Mouse (Mus musculus): ENCODE measurements around the gene Btbd1. TPM values are rescaled to one million over a fixed set of nuclear protein-coding genes. Genes with fewer than 3 reads are reported as not detected.

Btbd1 gene
- polyA plus RNA-seq (2015; fragmentation: Nextera tagmentation; extraction: Ambion mirVana), result 58.2 and 67.0 TPM in 2 replicates

DNA sequence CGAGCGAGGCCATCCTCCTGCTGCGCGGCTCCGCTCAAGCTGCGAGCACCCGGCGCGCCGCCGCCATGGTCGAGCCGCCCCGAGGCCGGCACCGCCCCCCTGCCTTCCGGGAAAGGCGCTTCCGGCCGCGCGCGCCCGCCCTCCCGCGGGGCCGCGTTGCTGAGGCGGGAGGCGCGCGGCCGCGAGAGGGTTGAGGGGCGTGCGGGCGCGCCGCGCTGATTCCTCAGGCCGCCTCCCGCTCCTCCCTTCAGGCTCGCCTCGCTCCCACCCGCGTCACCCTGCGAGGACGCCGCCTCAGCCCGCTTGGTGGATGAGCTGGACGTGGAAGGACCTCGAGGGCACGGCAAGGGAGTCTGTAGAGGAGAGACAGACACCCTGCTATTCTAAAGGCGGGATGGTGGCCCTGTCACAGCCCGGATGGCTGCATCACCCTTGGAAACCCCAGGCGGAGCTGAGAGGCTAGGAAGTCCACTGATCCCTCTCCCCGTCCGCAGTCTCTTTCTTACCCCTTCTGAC lies at the start of gene Btbd1:
Gene Btbd1 (minus strand): TSS at position 53 of the 516 bp plus-strand sequence.
- Histone ChIP-seq H3K4me1 (peaks cover 21% of the 10 kb centered on the region), H3K4me2 (peak within 1 kb of the TSS; percentile 70), H3K9me3 (no peaks in the 10 kb centered on the region), H3K4me3 (replicated peaks) (peak within 1 kb of the TSS; percentile 85), H3K27ac (peak within 1 kb of the TSS; percentile 95), H3K27me3 (replicated peaks) (no peaks in the 10 kb centered on the region), H3K36me3 (no peaks in the 10 kb centered on the region), H3K9ac (peak within 1 kb of the TSS; percentile 84)
- under 1% methylated on average over 52 of the region's 58 CpGs for WGBS
- ATAC-seq (ENCODE audit: insufficient read depth, low FRiP score, low read depth), result peak; percentile 93

DNA sequence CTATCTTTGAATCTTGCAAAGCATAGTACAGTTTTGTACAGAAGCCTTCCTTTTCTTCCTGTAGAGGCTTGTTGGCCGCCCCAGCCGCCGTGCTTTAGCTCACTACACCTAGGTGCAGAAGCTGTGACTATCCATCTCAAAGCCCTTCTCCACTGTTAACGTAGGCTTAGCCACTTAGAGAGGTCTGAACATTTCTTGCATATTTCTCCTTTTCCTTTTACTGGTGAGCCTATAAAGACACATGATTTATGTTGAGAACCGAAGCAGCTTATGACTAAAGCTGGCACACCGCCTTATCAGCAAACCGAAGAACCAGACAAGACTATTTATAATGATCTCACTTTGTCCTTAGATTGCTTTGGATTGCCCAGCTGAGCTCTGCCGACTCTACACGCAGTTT lies 46.1 kb upstream of the Btbd1 start:
- no peak for ATAC-seq (ENCODE audit: insufficient read depth, low FRiP score, low read depth)
- Histone ChIP-seq H3K4me2 (no peak overlapping the region), H3K27ac (no peak overlapping the region), H3K9me3 (no peaks in the 10 kb centered on the region), H3K4me3 (replicated peaks) (no peak overlapping the region), H3K9ac (no peak overlapping the region), H3K27me3 (replicated peaks) (no peaks in the 10 kb centered on the region), H3K36me3 (no peaks in the 10 kb centered on the region), H3K4me1 (no peaks in the 10 kb centered on the region; the same call in 1 of the 2 replicates)
- 52% methylated on average over 9 of the region's 9 CpGs for WGBS

DNA sequence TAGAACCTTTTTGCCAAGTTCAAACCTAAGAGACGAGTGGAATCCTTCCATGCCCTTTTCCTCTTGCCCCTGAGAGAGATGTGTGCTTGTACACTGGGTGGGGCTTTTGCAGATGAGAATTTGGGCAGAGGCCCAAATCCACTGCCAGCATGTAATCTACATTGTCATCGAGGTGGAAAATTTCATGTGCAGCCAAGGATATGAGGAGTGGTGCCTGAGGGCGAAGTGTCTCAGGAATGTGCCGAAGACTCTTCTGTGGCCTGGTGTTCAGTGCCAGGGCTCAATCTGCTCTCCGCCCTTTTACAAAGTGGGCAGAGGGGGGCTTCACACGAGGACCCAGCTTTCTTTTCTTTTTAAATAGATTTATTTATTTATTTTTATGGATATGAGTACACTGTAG lies 45.4 kb upstream of the Btbd1 start:
- H3K4me2 ChIP-seq, result no peak overlapping the region
- no peaks in the 10 kb centered on the region for H3K27me3 ChIP-seq (replicated peaks)
- no peak for ATAC-seq (ENCODE audit: insufficient read depth, low FRiP score, low read depth)
- no peaks in the 10 kb centered on the region for H3K36me3 ChIP-seq
- H3K4me1 ChIP-seq, result no peaks in the 10 kb centered on the region; the same call in 1 of the 2 replicates
- WGBS, result 74% methylated on average over 6 of the region's 6 CpGs
- H3K9ac ChIP-seq, result no peak overlapping the region
- H3K9me3 ChIP-seq, result no peaks in the 10 kb centered on the region
- H3K27ac ChIP-seq, result no peak overlapping the region
- no peak overlapping the region for H3K4me3 ChIP-seq (replicated peaks)

DNA sequence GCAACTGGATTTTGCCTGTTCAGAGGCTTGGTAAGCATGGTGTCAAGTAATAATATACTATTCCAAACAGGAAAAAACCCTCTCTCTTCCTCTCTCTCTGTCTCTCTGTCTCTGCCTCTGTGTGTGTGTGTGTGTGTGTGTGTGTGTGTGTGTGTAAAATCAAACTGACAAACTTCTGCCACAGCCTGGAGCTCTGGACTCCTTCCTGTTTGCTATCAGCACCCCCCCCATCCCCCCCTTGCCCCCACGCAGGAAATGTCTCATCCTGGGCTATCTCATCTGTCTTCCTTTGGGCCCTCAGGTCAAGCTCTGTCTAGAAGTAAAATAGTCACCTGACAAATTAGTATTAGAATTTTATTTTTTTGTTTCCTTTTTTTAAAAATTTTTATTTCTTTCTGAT lies 44.6 kb upstream of the Btbd1 start:
- no peak for ATAC-seq (ENCODE audit: insufficient read depth, low FRiP score, low read depth)

DNA sequence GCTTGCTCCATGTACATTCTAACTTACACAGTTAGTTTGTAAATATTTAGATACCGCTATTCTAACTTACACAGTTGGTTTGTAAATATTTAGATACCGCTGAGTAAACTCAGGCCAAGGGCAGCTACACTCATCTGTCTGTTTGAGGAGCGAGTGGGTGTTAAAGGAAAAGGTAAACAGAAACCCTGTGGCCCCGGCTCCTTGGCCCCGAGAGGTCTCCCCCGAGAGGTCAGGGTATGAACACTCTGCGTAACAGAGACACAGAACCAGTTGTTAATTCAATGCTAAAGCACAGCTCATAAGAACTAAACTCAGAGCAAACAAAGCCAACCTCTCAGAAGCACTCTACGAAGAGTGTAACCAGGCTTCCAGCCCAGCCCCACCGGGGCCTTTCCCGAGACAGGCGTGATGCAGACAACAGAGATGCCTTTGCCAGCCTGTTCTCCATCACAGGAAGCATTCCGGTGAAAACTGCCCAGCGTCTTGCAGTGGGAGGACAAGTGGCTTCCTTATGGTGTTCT lies 43.3 kb upstream of the Btbd1 start:
- WGBS, result 34% methylated on average over 13 of the region's 13 CpGs

More for the DNA sequence above, 44.6 kb upstream of the Btbd1 start:
- H3K4me1 ChIP-seq, result no peaks in the 10 kb centered on the region; the same call in 1 of the 2 replicates
- H3K4me3 ChIP-seq (replicated peaks), result no peak overlapping the region
- no peaks in the 10 kb centered on the region for H3K9me3 ChIP-seq
- no peaks in the 10 kb centered on the region for H3K36me3 ChIP-seq
- no peaks in the 10 kb centered on the region for H3K27me3 ChIP-seq (replicated peaks)
- no peak overlapping the region for H3K4me2 ChIP-seq
- WGBS, result 20% methylated on average over 1 of the region's 1 CpGs
- no peak overlapping the region for H3K9ac ChIP-seq
- H3K27ac ChIP-seq, result no peak overlapping the region

DNA sequence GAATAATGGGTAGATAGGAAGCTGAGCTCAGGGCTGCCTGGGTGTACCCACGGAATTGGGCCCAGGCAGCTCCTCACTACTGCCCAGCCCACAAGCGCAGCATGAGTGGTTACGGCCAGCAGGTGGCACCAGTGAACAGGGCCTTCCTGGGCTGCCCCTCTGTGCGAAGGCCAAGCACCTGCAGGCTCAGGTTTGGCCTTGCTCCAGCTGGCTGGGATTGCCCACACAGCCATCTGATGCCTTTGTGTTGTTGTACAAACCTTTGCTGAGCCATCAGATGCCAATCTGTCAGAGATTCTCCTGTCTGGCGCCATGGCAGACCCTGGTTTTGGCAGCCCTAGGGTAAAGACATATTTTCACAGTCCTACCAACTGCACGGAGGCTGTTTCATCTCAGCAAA lies 38.9 kb upstream of the Btbd1 start:
- Histone ChIP-seq H3K27me3 (replicated peaks) (no peaks in the 10 kb centered on the region), H3K27ac (no peak overlapping the region), H3K4me1 (no peaks in the 10 kb centered on the region; the same call in 1 of the 2 replicates), H3K9ac (no peak overlapping the region), H3K4me3 (replicated peaks) (no peak overlapping the region), H3K36me3 (no peaks in the 10 kb centered on the region), H3K9me3 (no peaks in the 10 kb centered on the region), H3K4me2 (no peak overlapping the region)
- 32% methylated on average over 6 of the region's 6 CpGs for WGBS
- ATAC-seq (ENCODE audit: insufficient read depth, low FRiP score, low read depth), result peak; percentile 77; the same call in 1 of the 2 replicates

More for the DNA sequence above, 43.3 kb upstream of the Btbd1 start:
- Histone ChIP-seq H3K36me3 (no peaks in the 10 kb centered on the region), H3K9ac (no peak overlapping the region), H3K27ac (no peak overlapping the region; the same call in 1 of the 2 replicates), H3K4me2 (no peak overlapping the region), H3K27me3 (replicated peaks) (no peaks in the 10 kb centered on the region), H3K9me3 (no peaks in the 10 kb centered on the region), H3K4me1 (no peaks in the 10 kb centered on the region; the same call in 1 of the 2 replicates), H3K4me3 (replicated peaks) (no peak overlapping the region)
- peak; percentile 59 for ATAC-seq (ENCODE audit: insufficient read depth, low FRiP score, low read depth)

DNA sequence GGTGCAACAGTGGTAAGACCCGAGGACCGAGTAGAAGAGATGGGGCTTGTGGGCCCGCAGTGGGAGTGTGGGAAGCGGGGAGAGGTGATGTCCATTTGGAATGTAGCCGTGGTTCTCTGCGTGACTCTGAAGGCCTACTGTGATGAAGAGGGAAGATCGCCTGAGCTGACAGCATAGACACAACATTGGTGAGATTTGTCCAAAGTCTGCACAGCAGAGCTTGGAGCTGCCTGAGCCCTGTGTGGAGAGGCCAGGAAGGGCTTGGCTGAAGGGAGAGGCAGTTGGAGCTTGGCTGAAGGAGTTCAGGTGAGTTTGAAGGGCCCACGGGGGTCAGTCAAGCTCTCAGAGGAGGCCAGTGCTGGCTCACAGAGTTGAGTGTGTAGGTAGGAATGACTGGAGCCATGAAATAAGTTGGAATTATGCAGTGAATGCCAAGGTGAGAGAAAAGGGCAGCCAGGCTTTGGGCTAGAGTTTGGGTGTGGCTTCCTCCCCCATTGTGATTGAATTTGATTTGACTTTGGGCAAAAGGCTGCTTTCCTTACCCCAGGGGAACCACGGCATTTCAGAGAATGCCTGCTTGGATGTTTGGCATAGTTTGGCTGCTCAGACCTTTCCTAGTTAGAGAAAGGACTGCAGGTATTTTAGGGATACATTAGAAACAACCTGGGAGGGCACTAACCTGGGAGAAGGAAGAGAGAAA lies 38.1 kb upstream of the Btbd1 start:
- no peak overlapping the region for H3K4me3 ChIP-seq (replicated peaks)
- H3K4me1 ChIP-seq, result no peaks in the 10 kb centered on the region
- H3K9ac ChIP-seq, result no peak overlapping the region
- no peak overlapping the region for H3K27ac ChIP-seq
- ATAC-seq (ENCODE audit: insufficient read depth, low FRiP score, low read depth), result no peak
- H3K36me3 ChIP-seq, result no peaks in the 10 kb centered on the region
- H3K4me2 ChIP-seq, result no peak overlapping the region
- 83% methylated on average over 9 of the region's 9 CpGs for WGBS
- H3K27me3 ChIP-seq (replicated peaks), result 0 out of 2 replicates have a peak, but pooled peaks cover 1% of the 10 kb centered on the region
- H3K9me3 ChIP-seq, result no peaks in the 10 kb centered on the region

DNA sequence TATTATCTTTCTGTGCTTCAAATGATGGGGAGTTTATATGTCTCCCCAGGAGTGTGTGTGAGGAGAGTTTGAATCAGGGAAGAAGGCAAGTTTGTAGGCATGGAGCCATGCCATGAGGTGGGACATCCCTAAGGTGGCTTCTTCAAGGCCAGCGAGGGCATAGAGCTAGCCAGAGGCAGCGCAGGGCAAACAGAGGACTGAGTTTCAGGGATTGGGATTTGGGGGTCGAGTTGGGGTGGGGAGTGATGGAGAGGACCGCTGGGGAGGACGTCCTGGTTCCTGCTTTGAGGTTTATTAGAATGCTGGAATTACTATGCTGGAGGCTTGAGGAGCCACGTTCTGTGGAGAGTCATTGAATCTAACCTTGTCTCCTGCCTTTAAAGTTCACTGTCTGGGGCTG lies 36.7 kb upstream of the Btbd1 start:
- Histone ChIP-seq H3K9me3 (no peaks in the 10 kb centered on the region), H3K9ac (no peak overlapping the region), H3K4me2 (no peak overlapping the region), H3K27ac (no peak overlapping the region), H3K4me1 (0 out of 2 replicates have a peak, but pooled peaks cover under 1% of the 10 kb centered on the region), H3K4me3 (replicated peaks) (no peak overlapping the region), H3K27me3 (replicated peaks) (0 out of 2 replicates have a peak, but pooled peaks cover 4% of the 10 kb centered on the region), H3K36me3 (no peaks in the 10 kb centered on the region)
- ATAC-seq (ENCODE audit: insufficient read depth, low FRiP score, low read depth), result no peak
- WGBS, result 93% methylated on average over 6 of the region's 6 CpGs

DNA sequence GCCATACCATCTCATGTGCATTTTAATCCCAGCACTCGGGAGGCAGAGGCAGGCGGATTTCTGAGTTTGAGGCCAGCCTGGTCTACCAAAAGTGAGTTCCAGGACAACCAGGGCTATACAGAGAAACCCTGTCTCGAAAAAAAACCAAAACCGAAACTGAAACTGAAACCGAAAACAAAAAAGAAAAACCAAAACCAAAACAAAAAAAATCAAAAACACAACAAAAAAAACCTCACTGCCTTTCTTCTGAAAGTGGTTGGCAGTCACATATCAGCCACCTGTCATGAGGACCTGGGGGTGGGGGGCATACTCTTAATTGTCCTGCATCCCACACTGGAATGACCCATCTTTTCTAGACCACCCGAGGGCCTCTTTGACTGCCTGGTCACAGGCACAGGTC lies 35.3 kb upstream of the Btbd1 start:
- no peaks in the 10 kb centered on the region for H3K36me3 ChIP-seq

DNA sequence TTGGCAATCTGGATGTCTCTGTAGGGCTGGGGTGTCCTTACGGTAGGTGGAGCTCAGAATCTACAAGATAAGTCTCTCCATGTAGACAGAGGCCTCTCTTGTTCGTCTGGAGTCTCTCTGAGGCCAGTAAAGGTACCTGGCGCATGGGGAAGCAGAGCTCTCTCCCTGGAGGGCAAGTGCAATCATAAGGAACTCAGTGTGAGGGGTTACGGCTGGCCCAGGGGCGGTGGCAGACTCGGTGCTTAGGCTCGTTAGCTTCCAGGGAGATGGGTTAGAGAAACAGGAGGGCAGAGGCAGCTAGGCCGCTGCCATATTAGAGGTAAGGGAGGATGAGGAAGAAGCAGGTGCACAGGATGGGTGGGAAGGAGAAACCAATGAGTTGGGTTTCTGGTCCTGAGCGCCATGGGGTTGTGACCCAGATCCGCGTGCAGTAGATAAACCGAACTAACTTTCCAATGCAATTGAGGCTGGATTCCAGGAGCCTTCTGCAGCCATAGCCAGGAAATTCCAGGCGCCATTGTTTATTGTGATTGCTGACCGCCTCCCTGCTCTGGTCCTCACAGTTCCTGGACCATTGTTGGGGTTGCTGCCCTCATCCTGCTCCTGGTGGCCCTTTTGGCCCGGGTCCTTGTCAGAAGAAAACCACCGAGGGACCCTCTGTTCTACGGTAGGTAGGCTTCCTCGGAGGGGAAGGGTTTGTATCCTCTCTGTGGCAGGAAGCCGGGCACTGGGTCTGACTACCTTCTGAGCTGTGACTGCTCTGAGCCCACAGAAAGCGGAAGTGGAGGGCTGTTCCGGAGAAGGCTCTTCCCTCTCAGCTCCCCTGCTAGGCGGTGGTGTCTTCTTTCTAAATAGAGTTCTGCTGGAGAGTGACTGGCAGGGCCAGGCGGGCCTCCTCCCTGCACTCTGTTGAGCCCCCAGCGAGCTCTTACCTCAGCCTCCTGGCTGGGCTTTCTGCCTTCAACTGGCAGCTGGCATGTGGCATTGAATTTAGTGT lies 33.7 kb upstream of the Btbd1 start:
- H3K27ac ChIP-seq, result 0 out of 2 replicates have a peak overlapping the region, but pooled peaks have one; percentile 21
- no peak overlapping the region; the same call in 1 of the 2 replicates for H3K4me2 ChIP-seq

More for the DNA sequence above, 35.3 kb upstream of the Btbd1 start:
- Histone ChIP-seq H3K27ac (no peak overlapping the region), H3K9me3 (no peaks in the 10 kb centered on the region), H3K4me3 (replicated peaks) (no peak overlapping the region), H3K27me3 (replicated peaks) (peaks cover 17% of the 10 kb centered on the region), H3K9ac (no peak overlapping the region), H3K4me1 (peaks cover 4% of the 10 kb centered on the region; the same call in 1 of the 2 replicates), H3K4me2 (no peak overlapping the region)
- WGBS, result 90% methylated on average over 6 of the region's 6 CpGs
- ATAC-seq (ENCODE audit: insufficient read depth, low FRiP score, low read depth), result no peak

DNA sequence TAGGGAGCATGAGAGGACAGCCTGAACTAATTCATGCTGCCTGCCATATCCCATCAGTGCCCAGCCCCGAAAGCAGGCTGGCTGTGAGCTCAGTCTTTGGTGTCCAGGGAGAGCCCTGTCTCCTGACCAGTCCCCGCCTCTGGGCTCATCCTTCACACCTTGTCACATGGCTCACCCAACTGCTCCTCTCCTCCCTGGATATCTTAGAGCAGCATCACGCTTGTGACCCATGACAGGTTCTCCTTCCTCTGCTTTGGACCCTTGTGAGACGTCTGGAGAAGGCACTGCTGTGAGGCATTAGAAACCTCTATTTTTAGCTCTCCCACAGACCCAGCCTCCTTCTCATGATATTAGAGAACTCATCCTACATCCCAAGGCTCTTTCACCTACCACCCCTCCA lies 32.7 kb upstream of the Btbd1 start:
- 64% methylated on average over 4 of the region's 4 CpGs for WGBS
- no peak overlapping the region for H3K4me3 ChIP-seq (replicated peaks)
- H3K4me1 ChIP-seq, result peaks cover 13% of the 10 kb centered on the region; the same call in 1 of the 2 replicates
- H3K27me3 ChIP-seq (replicated peaks), result peaks cover 39% of the 10 kb centered on the region
- H3K9ac ChIP-seq, result no peak overlapping the region
- no peak for ATAC-seq (ENCODE audit: insufficient read depth, low FRiP score, low read depth)
- no peaks in the 10 kb centered on the region for H3K36me3 ChIP-seq
- no peak overlapping the region for H3K27ac ChIP-seq
- H3K4me2 ChIP-seq, result no peak overlapping the region; the same call in 1 of the 2 replicates
- H3K9me3 ChIP-seq, result no peaks in the 10 kb centered on the region

More for the DNA sequence above, 33.7 kb upstream of the Btbd1 start:
- H3K4me3 ChIP-seq (replicated peaks), result no peak overlapping the region
- H3K9ac ChIP-seq, result no peak overlapping the region
- 69% methylated on average over 24 of the region's 24 CpGs for WGBS
- H3K36me3 ChIP-seq, result no peaks in the 10 kb centered on the region
- no peaks in the 10 kb centered on the region for H3K9me3 ChIP-seq
- H3K27me3 ChIP-seq (replicated peaks), result peaks cover 32% of the 10 kb centered on the region
- peaks cover 13% of the 10 kb centered on the region; the same call in 1 of the 2 replicates for H3K4me1 ChIP-seq
- ATAC-seq (ENCODE audit: insufficient read depth, low FRiP score, low read depth), result no peak

Data from stomach, embryonic 15.5 days (tissue).